Mouse (Mus musculus): ENCODE measurements around the gene Ceacam18. TPM values are rescaled to one million over a fixed set of nuclear protein-coding genes. Genes with fewer than 3 reads are reported as not detected.

Gene Ceacam18
- polyA plus RNA-seq (2015; fragmentation: Nextera tagmentation; extraction: Ambion mirVana) = not detected in 2 replicates

GRCm38 (mm10) chr7:43634500-43634899 is at the start of gene Ceacam18:
Gene Ceacam18, plus strand, starts transcription at chr7:43634707.
- ATAC-seq (replicated peaks) = no peak
- Histone ChIP-seq H3K4me2 (no peak within 1 kb of the TSS), H3K36me3 (replicated peaks) (no peaks in the 10 kb centered on the region), H3K27me3 (replicated peaks) (no peaks in the 10 kb centered on the region), H3K4me3 (no peak within 1 kb of the TSS), H3K27ac (no peak within 1 kb of the TSS), H3K4me1 (no peaks in the 10 kb centered on the region), H3K9me3 (no peaks in the 10 kb centered on the region), H3K9ac (no peak within 1 kb of the TSS)
- WGBS = 80% methylated on average over 6 of the region's 6 CpGs

- no peak for ATAC-seq (replicated peaks)
- H3K27ac ChIP-seq = no peak overlapping the region
- 89% methylated on average over 5 of the region's 5 CpGs for WGBS
- no peaks in the 10 kb centered on the region for H3K9me3 ChIP-seq
- peaks cover 57% of the 10 kb centered on the region for H3K36me3 ChIP-seq (replicated peaks)
- H3K4me3 ChIP-seq = no peak overlapping the region
- no peak overlapping the region for H3K4me2 ChIP-seq
- H3K27me3 ChIP-seq (replicated peaks) = no peaks in the 10 kb centered on the region
- H3K4me1 ChIP-seq = peaks cover 22% of the 10 kb centered on the region
- H3K9ac ChIP-seq = no peak overlapping the region
These were observed 49.7 kb upstream of the Ceacam18 start for GRCm38 (mm10) chr7:43584790-43585189.

GRCm38 (mm10) chr7:43601884-43602283 is 32.6 kb upstream of the Ceacam18 start:
- ATAC-seq (replicated peaks) = no peak
- H3K9ac ChIP-seq = no peak overlapping the region
- no peaks in the 10 kb centered on the region for H3K9me3 ChIP-seq
- 15% methylated on average over 5 of the region's 5 CpGs for WGBS
- no peak overlapping the region for H3K4me3 ChIP-seq
- H3K36me3 ChIP-seq (replicated peaks) = no peaks in the 10 kb centered on the region
- H3K27me3 ChIP-seq (replicated peaks) = no peaks in the 10 kb centered on the region
- H3K27ac ChIP-seq = no peak overlapping the region
- no peak overlapping the region for H3K4me2 ChIP-seq
- peaks cover 9% of the 10 kb centered on the region for H3K4me1 ChIP-seq

GRCm38 (mm10) chr7:43606896-43607742 is 27.4 kb upstream of the Ceacam18 start, which contains the start of gene Zfp819:
Gene Zfp819, plus strand, starts transcription at chr7:43607169.
- H3K9me3 ChIP-seq = no peaks in the 10 kb centered on the region
- H3K27me3 ChIP-seq (replicated peaks) = 0 out of 2 replicates have a peak, but pooled peaks cover 3% of the 10 kb centered on the region
- ATAC-seq (replicated peaks) = peak; percentile 93
- H3K4me2 ChIP-seq = peak within 1 kb of the TSS; percentile 89
- no peaks in the 10 kb centered on the region for H3K36me3 ChIP-seq (replicated peaks)
- no peak within 1 kb of the TSS for H3K27ac ChIP-seq
- H3K4me3 ChIP-seq = peak within 1 kb of the TSS; percentile 46
- 11% methylated on average over 41 of the region's 41 CpGs for WGBS
- H3K9ac ChIP-seq = peak within 1 kb of the TSS; percentile 31
- peaks cover 11% of the 10 kb centered on the region for H3K4me1 ChIP-seq

- ATAC-seq (replicated peaks) = no peak
- WGBS = 33% methylated on average over 5 of the region's 5 CpGs
- H3K4me1 ChIP-seq = peaks cover 6% of the 10 kb centered on the region; the same call in 1 of the 2 replicates
These were observed 26.7 kb upstream of the Ceacam18 start for GRCm38 (mm10) chr7:43607743-43608287.

GRCm38 (mm10) chr7:43608316-43608824 is 26.1 kb upstream of the Ceacam18 start:
- ATAC-seq (replicated peaks) = no peak
- no peaks in the 10 kb centered on the region for H3K9me3 ChIP-seq
- no peak overlapping the region for H3K9ac ChIP-seq
- 81% methylated on average over 7 of the region's 7 CpGs for whole genome bisulfite sequencing
- no peak overlapping the region for H3K4me2 ChIP-seq
- H3K27me3 ChIP-seq (replicated peaks) = 0 out of 2 replicates have a peak, but pooled peaks cover 3% of the 10 kb centered on the region
- no peak overlapping the region for H3K27ac ChIP-seq
- H3K4me1 ChIP-seq = peaks cover 6% of the 10 kb centered on the region; the same call in 1 of the 2 replicates
- no peaks in the 10 kb centered on the region for H3K36me3 ChIP-seq (replicated peaks)
- H3K4me3 ChIP-seq = no peak overlapping the region

More at GRCm38 (mm10) chr7:43607743-43608287, 26.7 kb upstream of the Ceacam18 start:
- Histone ChIP-seq H3K9me3 (no peaks in the 10 kb centered on the region), H3K4me2 (peak overlapping the region; percentile 89), H3K27ac (no peak overlapping the region), H3K4me3 (peak overlapping the region; percentile 46), H3K27me3 (replicated peaks) (0 out of 2 replicates have a peak, but pooled peaks cover 3% of the 10 kb centered on the region), H3K36me3 (replicated peaks) (no peaks in the 10 kb centered on the region), H3K9ac (no peak overlapping the region)

GRCm38 (mm10) chr7:43613816-43614551 is 20.5 kb upstream of the Ceacam18 start:
- Histone ChIP-seq H3K4me3 (no peak overlapping the region), H3K9ac (no peak overlapping the region), H3K4me1 (no peaks in the 10 kb centered on the region), H3K27ac (no peak overlapping the region), H3K27me3 (replicated peaks) (no peaks in the 10 kb centered on the region), H3K4me2 (no peak overlapping the region), H3K36me3 (replicated peaks) (no peaks in the 10 kb centered on the region), H3K9me3 (no peaks in the 10 kb centered on the region)
- WGBS = 84% methylated on average over 14 of the region's 14 CpGs
- ATAC-seq (replicated peaks) = no peak

GRCm38 (mm10) chr7:43622927-43623326 is 11.6 kb upstream of the Ceacam18 start:
- Histone ChIP-seq H3K36me3 (replicated peaks) (no peaks in the 10 kb centered on the region), H3K4me3 (no peak overlapping the region), H3K9ac (no peak overlapping the region), H3K27me3 (replicated peaks) (no peaks in the 10 kb centered on the region), H3K9me3 (no peaks in the 10 kb centered on the region), H3K4me1 (peaks cover 4% of the 10 kb centered on the region; the same call in 1 of the 2 replicates), H3K27ac (no peak overlapping the region), H3K4me2 (no peak overlapping the region)
- ATAC-seq (replicated peaks) = no peak
- WGBS = 82% methylated on average over 7 of the region's 7 CpGs

- no peak overlapping the region for H3K9ac ChIP-seq
- no peak overlapping the region for H3K4me3 ChIP-seq
- no peaks in the 10 kb centered on the region for H3K27me3 ChIP-seq (replicated peaks)
- 11% methylated on average over 10 of the region's 10 CpGs for WGBS
- H3K9me3 ChIP-seq = no peaks in the 10 kb centered on the region
- peaks cover 4% of the 10 kb centered on the region; the same call in 1 of the 2 replicates for H3K4me1 ChIP-seq
- no peak overlapping the region for H3K27ac ChIP-seq
- H3K4me2 ChIP-seq = peak overlapping the region; percentile 28; the same call in 1 of the 2 replicates
- ATAC-seq (replicated peaks) = no peak
- H3K36me3 ChIP-seq (replicated peaks) = no peaks in the 10 kb centered on the region
These were observed 10.7 kb upstream of the Ceacam18 start for GRCm38 (mm10) chr7:43623819-43624218.

GRCm38 (mm10) chr7:43625065-43625464 is 9.4 kb upstream of the Ceacam18 start:
- WGBS = 64% methylated on average over 3 of the region's 3 CpGs
- Histone ChIP-seq H3K4me2 (no peak overlapping the region), H3K27me3 (replicated peaks) (no peaks in the 10 kb centered on the region), H3K36me3 (replicated peaks) (no peaks in the 10 kb centered on the region), H3K4me3 (no peak overlapping the region), H3K9me3 (no peaks in the 10 kb centered on the region), H3K4me1 (peaks cover 4% of the 10 kb centered on the region; the same call in 1 of the 2 replicates), H3K27ac (no peak overlapping the region), H3K9ac (no peak overlapping the region)
- no peak for ATAC-seq (replicated peaks)

GRCm38 (mm10) chr7:43625794-43626422 is 8.6 kb upstream of the Ceacam18 start:
- Histone ChIP-seq H3K4me1 (peaks cover 4% of the 10 kb centered on the region; the same call in 1 of the 2 replicates), H3K9me3 (no peaks in the 10 kb centered on the region), H3K9ac (no peak overlapping the region), H3K4me3 (no peak overlapping the region), H3K36me3 (replicated peaks) (no peaks in the 10 kb centered on the region), H3K4me2 (no peak overlapping the region), H3K27me3 (replicated peaks) (no peaks in the 10 kb centered on the region), H3K27ac (no peak overlapping the region)
- ATAC-seq (replicated peaks) = no peak
- WGBS = 83% methylated on average over 8 of the region's 8 CpGs

Data from midbrain, embryonic 15.5 days (tissue).